Mouse (Mus musculus): ENCODE measurements around the gene Sncg.
"Not testable (repeated sequence)": the region's sequence is repeated elsewhere in the genome, so short reads cannot be mapped to it uniquely, and the experiment has no call there.

Gene Sncg

GRCm38 (mm10) chr14:34374577-34374976 lies at the start of gene Sncg:
Gene Sncg (minus strand): TSS chr14:34374789.
- DNase-seq (ENCODE audit: low spot score in 2 of 2) = no peak

GRCm38 (mm10) chr14:34421078-34421477 lies 46.5 kb upstream of the Sncg start:
- no peak for DNase-seq (ENCODE audit: low spot score in 2 of 2)

DNA sequence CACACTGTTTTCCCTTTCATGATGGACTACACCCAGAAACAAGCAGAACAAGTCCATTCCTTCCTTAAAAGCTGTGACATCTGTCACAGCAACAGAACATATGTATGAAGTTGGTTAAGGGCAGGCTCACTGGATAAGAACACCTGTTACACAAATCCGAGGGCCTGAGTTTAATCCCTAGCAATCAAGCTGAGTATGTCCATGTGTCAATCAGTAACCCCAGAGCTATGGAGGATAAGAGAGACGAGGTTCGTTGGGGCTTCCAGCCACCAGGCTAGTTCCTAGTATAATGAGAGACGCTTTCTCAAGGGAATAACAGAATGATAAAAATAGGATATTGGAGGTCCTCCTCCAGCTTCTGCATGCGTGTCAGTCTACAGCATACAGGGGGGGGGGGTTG lies 42.9 kb upstream of the Sncg start:
- no peak for DNase-seq (ENCODE audit: low spot score in 2 of 2)

- not testable (repeated sequence) for DNase-seq (ENCODE audit: low spot score in 2 of 2)
Observed at GRCm38 (mm10) chr14:34416946-34417345, 42.4 kb upstream of the Sncg start.

DNA sequence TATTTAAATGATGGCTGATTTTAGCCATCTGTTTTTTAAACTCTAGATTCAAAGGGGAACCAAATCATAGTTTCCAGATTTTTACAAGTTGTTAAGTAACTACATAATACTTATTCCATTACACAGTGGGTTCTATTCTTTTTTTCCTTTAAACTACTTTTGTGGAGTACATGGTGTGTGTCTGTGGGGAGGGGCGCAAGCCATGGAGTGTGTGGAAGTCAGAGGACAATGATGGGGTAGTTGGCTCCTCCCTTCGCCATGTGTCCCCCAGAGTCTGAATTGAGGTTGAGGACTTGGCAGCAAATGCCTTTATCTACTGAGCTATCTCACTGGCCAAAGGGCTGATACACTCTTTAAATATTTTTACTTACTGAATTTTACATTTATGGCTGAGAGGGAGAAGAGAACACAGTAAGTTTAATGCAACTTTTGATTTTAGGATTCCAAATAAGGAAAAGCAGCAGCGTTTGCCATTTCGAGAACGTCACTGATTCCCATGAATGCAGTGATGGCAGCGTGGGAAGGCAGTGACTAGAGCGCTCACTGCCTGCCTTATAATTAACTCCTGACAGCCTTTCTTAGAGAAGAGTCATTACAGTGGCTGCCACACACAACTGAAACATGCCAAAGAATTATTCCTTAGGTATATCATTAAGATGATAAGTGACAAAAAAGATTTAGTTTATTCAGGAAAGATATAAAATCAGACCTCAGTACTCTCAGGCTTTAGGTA lies 37.7 kb upstream of the Sncg start:
- DNase-seq (ENCODE audit: low spot score in 2 of 2) = no peak

DNA sequence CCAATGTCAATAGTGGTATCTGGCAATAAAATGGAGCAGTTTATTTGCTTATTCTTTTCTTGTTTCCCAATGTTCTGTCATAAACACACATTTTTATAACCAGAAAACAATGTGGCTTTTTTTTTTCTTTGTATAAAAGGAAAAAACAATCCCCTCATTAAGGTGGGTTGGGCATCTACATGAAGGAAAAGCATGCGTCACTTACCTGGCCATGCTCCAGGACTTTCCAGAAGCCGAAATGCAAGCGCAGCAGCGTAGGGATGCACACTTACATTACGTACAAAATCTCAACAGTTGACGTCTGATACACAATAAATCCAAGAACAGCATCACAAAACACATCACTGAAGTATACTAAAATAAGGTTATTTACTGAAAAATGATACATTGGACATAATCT lies 36.1 kb upstream of the Sncg start:
- DNase-seq (ENCODE audit: low spot score in 2 of 2) = no peak

DNA sequence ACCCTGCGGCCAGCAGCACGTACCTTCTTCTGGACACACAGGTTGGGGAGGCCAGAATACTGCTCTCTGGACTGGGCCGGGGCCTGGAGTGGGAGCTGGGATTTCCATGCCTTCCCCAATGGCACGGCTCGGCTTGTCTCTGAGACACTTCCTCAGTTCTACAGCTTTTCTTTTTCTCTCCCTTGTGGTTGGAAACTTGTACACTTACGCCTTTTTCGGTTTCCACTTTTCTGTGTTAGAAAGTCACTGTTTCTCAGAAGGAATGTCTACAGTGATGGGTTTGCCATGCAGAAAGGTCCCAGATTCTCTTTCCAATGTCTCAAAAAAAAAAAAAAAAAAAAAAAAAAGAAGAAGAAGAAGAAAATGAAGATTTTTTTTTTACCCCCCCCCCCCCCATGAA lies 28.8 kb upstream of the Sncg start:
- no peak for DNase-seq (ENCODE audit: low spot score in 2 of 2)

- no peak for DNase-seq (ENCODE audit: low spot score in 2 of 2)
Observed at GRCm38 (mm10) chr14:34402871-34403270, 28.3 kb upstream of the Sncg start.

DNA sequence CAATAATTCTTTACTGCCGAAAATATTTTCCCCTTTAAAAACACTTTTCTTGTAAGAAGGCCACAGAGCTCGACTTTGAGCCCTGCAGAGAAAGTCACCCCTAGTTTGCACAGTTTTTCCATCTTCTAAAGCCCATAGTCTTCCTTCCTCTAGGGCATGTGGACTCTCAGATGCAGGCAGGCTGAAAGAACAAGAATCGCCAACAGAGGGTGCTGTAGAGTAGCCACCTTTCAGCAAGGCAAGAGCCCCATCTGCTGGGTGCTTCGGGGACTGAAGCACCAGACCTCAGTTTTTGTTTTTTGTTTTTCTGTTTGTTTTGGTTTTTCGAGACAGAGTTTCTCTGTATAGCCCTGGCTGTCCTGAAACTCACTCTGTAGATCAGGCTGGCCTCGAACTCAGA lies 26.5 kb upstream of the Sncg start:
- peak; percentile 20 to 26 for DNase-seq (ENCODE audit: low spot score in 2 of 2)

DNA sequence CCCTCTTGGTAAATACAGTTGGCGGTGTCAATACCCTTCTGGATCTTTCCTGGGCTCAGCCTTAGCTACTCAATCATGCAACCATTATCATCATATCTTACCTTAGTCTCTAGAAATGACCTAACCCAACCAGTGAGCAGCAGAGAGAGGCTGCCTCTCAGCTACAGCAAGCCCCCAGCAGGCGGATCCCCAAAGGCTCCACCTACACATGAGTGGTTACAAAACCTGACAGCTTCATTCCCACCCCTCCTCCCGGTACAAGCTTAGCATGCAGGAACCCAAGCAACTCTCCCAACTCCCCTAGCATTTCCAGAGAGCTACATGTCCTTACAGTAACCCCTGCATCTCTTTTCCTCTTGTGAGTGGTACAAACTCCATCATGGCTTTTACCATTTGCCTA lies 25.4 kb upstream of the Sncg start:
- DNase-seq (ENCODE audit: low spot score in 2 of 2) = no peak

- no peak for DNase-seq (ENCODE audit: low spot score in 2 of 2)
Observed at GRCm38 (mm10) chr14:34399301-34399700, 24.7 kb upstream of the Sncg start.

- no peak for DNase-seq (ENCODE audit: low spot score in 2 of 2)
Observed at GRCm38 (mm10) chr14:34398901-34399300, 24.3 kb upstream of the Sncg start.

DNA sequence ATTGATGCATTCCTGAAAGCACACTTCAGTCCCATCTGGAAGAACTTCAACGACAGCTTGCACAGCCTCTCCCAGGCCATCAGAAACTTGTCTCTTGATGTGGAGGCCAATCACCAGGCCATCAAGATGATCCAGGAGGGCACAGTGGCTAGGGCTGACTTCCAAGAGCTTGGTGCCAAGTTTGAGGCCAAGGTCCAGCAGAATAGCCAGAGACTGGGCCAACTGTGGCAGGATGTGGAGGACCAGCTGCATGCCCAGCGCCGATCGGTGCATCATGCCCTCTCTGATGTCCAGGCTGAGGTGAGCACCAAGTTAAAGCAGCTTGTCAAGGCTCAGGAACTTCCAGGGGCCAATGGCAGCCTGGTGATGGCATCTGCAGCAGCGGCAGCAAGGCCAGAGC lies 23.3 kb upstream of the Sncg start:
- DNase-seq (ENCODE audit: low spot score in 2 of 2) = no peak

GRCm38 (mm10) chr14:34393295-34393694 lies 18.7 kb upstream of the Sncg start:
- DNase-seq (ENCODE audit: low spot score in 2 of 2) = no peak

DNA sequence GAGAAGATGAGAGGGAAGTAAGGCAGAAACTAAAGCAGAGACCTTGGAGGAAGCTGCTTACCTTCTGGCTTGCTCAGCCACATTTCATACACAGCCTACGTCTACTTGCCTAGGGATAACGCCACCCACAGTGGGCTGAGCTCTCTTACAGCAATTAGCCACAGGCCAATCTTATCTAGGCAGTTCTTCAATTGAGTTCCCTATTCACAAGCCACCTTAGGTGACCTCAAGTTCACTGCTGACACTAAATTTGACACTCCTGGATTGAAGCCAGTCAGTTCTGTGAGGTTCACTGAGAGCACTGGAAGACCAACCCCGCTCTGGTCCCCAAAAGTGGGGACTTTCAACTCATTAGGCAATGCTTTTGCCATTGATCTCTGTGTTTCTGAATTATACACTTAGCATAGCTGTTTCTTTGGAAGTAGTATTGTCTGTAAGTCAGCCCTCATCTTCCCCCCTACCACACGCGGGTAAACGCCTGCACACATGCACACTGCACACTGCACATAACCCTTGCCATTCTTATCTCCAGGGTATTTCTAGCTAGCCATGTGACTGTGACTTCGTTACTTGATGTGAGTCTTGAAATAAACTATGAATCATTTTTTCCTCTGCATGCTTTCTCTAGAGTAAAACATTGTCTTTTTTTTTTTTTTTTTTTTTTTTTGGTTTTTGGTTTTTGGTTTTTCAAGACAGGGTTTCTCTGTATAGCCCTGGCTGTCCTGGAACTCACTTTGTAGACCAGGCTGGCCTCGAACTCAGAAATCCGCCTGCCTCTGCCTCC lies 8.5 kb upstream of the Sncg start:
- DNase-seq (ENCODE audit: low spot score in 2 of 2) = no peak

- DNase-seq (ENCODE audit: low spot score in 2 of 2) = no peak
Observed at GRCm38 (mm10) chr14:34378560-34379331, 4.2 kb upstream of the Sncg start.

- no peak for DNase-seq (ENCODE audit: low spot score in 2 of 2)
Observed at GRCm38 (mm10) chr14:34377121-34377520, 2.5 kb upstream of the Sncg start.

DNA sequence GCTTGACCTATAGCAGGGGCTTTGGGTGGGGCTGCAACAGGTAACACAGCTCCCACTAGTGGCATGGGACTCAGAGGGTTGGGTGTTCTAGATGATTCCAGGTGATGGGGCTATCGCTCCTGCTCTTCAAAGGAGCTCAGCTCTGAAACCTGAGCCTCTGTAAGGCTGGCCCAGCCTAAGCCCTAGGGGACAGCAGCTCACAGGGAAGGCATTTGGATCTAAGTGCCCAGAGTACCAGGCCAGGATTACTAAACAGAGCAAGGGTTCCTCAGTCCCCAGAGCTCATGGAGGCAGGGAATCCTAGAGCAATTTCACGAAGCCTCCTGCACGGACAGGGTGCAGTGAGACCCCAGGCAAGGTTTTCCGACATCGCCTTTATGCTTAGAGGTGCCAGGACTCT lies 1.4 kb upstream of the Sncg start:
- no peak for DNase-seq (ENCODE audit: low spot score in 2 of 2)

DNA sequence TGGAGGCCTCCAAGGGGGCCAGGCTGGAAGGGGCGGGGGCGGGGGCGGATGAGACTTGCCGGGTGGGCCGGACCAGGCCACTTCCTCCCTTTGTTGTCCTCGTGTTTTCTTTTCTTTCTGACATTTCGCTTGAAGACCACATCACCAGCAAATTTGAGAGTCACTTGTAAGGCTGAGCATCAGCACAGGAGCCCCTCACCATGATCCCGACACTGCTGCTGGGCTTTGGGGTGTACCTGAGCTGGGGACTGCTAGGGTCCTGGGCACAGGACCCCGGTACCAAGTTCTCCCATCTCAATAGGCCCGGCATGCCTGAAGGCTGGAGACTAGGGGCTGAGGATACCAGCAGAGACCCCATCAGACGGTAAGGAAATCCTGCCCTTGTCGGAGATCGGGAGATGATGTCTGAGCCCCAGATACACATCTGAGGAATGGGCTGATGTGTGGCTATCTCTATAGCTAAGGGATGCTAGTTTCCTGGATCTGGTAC lies 871 bp upstream of the Sncg start, which contains the start of gene Mmrn2:
TSS of gene Mmrn2 (plus strand) at position 51 of the 490 bp plus-strand sequence.
- no peak for DNase-seq (ENCODE audit: low spot score in 2 of 2)

DNA sequence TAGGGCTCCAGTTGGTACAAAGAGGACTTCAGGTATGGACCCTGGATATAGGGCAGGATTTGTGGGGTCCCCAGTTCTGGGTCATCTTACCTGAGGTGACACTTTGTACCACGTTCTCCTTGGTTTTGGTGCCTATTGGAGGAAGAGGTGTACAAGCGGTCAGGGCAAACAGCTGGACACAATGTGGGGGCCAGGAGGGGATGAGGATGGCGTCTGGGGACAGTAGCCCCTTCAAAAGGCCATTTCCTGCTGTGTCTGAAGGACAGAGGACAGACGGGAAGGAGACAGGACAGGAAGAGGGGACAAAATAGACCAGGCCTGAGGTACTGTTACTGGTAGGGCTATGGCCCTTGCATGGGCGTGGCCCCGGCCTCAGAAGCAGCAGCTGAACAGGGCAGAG lies 1.0 kb downstream of the Sncg start:
- DNase-seq (ENCODE audit: low spot score in 2 of 2) = no peak

GRCm38 (mm10) chr14:34372646-34373045 lies 1.9 kb downstream of the Sncg start:
- DNase-seq (ENCODE audit: low spot score in 2 of 2) = no peak

- no peak for DNase-seq (ENCODE audit: low spot score in 2 of 2)
Observed at GRCm38 (mm10) chr14:34371763-34372162, 2.8 kb downstream of the Sncg start.

Data from right cerebral cortex, postnatal 36 days (tissue).